Mouse (Mus musculus): ENCODE measurements around the gene Myo9b. TPM values are rescaled to one million over a fixed set of nuclear protein-coding genes. Genes with fewer than 3 reads are reported as not detected.

The Myo9b gene
- total RNA-seq, 2 experiments from 2014 or later, result 32.3 to 34.2 TPM

DNA sequence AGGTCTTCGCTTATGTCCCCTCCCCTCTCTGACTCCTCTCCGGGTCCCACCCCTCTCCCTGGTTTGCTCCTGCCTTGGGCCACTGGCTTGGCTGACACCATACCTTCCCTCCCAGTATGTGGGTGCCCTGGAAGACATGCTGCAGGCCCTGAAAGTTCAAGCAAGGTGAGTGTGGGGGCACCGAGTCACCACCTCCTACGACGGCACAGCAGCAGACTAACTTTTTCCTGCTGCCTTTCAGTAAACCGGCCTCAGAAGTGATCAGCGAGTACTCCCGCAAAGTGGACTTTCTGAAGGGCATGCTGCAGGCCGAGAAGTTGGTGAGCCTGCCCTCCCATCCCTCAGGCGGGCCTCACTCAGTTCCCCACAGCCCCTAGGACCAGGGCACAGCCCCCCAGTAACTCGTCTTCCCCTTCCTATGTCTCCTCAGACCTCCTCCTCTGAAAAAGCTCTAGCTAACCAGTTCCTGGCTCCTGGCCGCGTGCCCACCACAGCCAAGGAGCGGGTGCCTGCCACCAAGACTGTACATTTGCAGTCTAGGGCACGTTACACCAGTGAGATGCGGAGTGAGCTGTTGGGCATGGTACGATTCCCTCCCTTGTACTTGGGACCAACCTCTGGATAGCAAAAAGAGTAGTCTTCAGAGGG lies 95.1 kb downstream of the Myo9b start:
- DNase-seq, result peak; percentile 53

DNA sequence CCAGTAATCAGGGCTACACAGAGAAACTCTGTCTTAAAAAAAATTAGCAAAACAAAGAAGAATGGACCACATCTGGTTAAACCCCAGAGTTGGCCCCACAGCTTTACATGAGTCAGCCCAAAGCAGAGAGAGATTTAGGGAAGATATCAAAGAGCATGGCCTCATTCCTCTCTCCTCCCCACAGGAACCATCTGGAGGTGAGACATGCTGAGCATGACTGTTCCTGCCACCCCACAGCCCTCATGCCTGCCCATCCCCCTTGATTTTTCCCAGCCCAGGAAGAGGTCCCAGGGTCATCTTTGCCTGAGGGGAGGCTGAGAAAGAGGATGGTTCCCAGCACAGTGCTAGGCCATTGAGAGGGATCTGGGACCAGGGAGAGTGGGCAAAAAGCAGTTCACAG lies 95.9 kb downstream of the Myo9b start:
- DNase-seq, result no peak

DNA sequence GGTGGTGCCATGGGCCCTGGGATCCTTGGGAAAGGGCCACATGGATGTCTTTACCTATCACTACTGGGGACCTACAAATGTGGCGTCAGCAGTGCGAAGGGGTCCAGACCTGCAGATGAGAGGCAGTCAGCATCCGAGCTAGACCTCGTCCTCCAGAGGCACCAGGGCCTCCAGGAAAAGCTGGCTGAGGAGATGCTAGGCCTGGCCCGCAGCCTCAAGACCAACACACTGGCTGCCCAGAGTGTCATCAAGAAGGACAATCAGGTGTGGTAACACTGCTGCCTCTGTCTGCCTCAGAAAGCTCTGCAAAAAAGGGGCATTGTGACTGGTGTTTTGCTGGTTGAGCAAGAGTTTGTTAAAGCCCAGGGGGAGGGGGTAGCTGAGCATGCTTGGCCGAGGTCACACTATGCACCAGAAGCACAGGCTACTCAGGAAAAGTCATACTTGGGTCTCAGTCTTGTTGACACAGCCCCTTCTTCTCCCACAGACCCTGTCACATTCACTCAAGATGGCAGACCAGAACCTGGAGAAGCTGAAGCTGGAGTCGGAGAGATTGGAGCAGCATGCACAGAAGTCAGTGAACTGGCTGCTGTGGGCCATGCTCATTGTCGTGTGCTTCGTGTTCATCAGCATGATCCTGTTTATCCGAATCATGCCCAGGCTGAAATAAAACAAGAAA lies 96.7 kb downstream of the Myo9b start:
- no peak for DNase-seq

DNA sequence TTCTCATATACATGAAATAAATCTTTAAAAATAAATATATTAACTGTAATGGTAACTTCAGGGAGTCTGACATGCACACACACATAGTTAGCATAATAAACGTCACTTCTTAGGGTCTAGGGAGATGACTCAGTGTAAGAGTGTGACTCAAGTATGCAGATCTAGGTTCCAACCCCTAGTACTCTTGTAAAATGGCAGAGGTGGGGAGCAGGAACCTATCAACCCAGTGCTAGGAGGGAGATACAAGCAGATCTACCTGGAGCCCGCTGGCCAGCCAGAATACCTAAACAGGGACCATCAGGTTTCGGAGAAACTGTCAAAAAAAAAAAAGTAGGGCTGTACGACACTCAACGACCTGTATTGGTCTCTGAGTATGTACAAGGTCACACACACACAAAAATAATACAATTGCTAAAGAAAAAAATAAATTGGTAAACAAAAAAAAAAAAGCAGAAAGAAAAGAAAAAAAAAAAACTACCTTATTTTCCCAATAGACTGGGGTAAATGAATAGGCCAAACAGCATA lies 98.3 kb downstream of the Myo9b start:
- DNase-seq, result no peak

DNA sequence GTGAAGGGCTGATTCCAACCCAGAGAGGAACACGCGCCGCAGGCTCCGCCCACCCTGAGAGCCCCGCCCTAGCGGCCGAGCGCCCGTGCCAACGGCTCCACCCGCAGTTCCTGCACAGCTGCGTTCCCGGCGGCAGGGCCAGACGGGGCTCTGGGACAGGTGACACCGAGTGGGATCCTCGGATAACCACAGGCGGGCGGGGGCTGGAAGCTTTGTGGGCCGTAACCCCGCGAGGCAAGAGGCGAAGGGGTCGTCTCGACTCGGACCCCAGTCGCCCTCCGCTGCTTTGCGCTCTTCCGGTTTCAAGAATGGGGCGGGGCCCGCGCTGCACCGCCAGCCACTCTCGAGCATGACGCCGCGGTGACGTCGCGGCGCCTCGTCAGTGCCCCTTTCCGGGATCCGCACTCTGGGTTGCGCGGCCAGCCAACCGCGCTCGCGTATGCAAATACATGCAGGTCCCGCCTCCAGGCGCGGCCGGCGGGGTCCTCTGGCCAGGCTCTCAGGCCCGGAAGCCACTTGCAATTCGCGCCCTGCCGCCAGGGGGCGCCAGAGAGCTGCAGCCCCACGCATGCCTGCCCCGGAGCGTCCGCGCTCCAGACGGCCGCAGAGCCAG lies 98.8 kb downstream of the Myo9b start, which contains the start of gene Ocel1:
Gene Ocel1 (plus strand): TSS at position 63 of the 613 bp plus-strand sequence.
- peak; percentile 99 for DNase-seq

DNA sequence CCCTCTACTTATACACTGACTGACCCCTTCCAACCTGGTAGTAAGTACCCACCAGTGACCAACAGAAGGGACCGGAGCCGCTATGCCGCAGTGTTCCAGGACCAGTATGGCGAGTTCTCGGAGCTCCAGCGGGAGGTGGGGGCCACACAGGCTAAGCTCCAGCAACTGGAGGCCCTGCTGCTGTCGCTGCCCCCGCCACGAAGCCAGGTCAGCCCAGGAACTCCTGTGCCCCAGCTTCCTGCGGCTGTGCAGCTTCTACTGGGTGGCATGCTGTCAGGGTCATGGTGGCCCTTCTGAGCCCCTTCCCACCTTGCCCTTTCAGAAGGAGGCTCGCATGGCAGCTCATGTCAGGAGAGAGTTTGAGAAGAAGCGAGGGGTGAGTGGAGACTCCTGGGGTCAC lies 99.9 kb downstream of the Myo9b start:
- no peak for DNase-seq

DNA sequence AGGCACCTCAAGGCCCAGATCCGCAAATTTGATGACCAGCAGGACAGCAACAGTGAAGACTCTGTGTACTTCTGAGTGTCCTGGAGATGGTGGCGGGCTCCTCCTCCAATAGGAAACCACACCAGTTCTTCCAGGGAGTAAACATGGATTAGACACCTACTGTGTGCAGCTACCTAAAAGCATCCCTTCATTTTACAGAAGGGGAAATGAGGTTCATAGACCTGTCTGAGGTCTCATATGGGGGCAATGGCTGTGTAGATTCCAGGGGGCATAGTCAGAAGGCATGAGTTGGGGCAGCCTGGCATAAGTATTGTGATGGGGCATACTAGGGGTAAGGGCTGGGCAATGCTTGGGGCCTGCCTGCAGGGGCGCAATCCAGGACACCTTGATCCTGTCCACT lies 100.5 kb downstream of the Myo9b start:
- no peak for DNase-seq

DNA sequence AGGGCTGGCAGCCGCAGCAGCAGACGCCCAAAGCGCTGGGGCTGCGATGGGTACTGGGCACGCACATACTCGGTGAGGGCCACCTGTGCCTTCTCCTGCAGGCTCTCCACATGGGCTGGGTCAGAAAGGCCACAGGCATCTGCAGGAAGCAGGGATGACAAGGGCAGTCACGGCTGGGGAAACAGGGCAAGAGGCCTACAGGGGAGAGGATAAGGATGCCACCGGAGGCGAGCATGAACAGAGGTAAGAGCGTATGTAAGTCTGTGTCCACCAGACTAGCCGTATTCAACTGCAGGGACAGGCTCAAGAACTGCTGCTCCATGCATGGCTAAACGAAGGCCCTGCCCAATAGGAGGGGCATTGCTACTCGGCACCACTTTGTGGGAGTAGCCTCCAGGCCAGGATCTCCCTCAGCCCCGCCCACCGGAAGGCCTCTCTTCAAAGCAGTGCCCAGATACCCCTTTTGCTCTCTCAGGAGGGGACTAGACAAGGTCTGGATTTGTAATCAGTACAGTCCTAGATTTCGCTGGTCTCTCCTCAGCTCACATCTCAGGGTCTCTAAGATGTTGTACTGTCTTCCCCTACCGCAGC lies 102.2 kb downstream of the Myo9b start:
- DNase-seq, result peak; percentile 60

DNA sequence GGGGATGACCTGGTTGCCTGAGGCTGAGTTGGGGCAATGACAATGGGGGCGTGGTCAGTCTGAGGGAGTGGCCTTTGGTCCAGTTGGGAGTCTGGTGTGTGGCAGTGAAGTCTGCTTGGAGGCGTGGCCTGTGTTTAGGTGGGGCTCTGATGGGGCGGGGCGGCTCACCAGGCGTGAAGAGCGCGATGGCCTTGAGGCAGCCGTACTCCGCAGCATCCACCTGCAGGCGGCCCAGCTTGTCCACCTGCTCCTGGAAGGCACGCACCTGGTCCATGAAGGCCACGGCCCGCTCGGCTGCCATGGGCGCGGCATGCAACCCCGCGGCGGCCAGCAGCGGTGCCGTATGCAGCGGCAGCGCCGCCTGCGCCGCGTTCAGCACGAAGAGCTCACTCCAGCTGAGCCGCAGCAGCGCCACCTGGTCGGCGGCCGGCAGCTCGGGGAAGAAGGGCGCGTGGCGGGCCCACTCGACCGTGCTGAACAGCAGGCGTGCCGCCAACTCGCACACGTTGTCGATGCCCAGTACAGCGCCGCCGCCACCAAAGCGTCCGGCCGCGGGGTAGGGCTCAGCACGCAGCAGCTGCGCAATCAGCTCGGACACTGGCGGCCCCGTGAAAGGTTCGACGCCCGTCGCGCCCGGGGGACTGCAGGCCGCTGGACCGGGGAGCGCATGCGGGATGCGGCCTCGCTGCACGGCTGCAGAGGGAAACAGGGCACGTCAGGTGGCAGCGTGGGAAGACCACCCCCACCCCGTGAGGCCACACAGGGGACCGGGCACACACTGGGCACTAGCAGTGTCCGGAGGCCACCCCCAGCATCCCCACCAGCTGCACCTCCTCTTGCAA lies 103.3 kb downstream of the Myo9b start:
- DNase-seq, result peak; percentile 82

DNA sequence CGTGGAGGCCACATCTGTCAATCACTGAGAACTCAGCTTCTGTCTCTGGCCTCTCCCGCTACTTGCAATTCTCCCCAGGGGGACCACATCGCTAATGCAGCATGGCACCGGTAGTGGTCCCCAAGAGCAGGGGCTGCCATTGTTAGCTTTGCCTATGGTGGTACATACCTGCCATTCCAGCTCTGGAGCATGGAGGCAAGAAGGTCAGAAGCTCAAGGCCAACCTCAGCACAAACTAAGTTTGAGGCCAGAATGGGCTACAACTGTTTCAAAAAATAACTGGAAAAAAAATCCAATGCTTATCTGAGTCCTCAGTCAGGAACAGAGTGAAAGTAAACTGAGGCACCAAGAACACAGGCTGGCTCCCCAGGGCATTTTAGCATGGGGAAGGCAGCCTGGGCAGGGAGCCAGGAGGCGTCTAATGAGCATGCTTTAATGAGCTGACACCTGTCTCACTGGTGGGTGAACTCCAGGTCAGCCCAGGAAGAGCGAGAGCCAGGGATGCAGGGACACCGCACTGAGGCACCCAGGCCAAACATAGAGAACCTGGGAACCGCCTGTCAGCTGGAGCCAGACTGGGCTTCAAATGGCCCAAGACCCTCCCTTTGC lies 104.0 kb downstream of the Myo9b start:
- no peak for DNase-seq

DNA sequence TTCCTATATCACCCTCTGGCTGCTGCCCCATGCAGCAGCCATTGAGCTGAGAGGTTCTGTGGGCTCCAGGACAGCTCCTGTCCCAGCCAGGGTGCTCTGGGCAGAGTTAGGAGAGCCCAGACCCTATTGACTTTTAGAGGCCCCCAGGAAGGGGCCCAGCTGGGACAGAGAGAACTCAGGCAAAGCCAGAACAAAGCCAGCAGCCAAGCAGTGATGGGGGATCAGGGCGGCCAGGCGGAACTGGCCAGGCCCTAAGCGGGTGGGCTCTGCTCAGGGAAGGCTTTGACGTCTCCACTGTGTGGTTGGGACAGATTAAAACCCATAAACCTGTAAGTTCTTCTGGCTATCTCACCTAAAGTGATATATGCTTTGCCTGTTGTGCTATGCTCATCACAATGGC lies 106.5 kb downstream of the Myo9b start:
- DNase-seq, result no peak

DNA sequence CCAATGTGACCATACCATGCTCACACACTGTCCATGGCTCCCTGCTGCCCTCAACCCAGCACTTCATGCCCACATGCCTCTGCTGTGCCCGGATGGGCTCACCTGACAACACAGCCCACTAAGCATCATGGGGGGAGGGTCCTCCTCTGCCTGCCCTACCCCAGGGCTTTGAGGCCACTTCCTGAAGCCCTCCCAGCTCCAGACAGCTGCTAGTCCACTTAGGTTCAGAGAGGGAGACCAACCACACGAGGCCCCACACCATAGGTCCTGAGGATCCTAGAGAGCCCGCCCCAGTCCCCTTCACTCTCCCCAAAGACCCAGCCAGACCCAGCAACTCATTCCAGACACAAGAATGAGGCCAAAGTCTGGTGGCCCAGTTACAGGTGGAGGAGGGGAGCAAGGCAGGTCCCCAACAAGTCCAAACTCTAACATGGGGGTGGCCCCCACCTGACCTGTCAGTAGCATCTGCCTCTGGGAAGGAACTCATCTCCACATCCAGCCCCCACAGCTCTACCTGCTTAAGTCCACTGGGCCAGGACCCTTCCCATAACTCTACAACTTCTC lies 107.1 kb downstream of the Myo9b start:
- no peak for DNase-seq

DNA sequence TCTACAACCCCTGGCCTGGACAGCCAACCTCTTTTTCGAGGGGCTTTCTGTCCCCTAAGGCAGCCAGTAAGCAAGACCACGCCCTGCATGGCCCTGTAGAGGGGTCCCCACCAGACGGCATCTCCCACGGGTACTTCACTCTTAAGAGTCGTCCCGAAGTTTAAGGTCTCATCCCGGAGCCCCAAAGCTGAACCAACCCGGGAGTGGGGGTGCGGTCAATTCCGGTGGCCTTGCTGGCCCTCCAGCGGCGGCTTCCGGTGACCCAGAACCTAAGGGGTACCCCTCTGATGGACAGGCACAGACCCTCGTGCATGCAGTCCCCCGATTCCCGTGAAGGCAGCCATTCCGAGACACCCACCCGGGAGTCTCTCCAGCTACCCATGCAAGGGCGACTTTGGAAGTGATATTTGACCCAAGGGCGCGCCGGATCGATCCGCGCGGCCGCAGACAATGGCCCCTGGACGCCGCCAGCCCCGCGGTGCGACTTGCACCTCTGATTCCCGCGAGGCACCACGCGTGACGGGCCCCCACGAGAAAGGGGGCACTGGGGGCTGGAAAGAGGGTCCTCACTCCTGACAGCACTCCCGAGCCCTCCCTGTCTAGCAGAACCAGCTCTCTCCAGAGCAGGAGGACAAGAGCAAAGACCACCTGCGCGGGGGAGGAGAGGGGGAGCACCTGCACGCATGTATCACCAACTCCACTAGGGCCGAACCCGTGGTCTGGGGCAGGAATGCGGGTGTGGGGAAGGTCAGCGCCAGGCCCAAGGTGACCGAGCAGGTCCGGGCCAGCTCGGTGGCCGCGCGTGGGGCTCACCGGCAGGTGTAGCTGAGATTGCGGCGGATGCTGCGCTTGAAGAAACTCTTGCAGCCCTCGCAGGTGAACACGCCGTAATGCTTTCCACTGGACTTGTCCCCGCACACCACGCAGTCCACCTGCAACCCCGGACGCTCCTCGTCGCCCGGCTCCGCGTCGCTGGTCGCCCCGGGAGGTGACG lies 108.0 kb downstream of the Myo9b start:
- peak; percentile 62 for DNase-seq

DNA sequence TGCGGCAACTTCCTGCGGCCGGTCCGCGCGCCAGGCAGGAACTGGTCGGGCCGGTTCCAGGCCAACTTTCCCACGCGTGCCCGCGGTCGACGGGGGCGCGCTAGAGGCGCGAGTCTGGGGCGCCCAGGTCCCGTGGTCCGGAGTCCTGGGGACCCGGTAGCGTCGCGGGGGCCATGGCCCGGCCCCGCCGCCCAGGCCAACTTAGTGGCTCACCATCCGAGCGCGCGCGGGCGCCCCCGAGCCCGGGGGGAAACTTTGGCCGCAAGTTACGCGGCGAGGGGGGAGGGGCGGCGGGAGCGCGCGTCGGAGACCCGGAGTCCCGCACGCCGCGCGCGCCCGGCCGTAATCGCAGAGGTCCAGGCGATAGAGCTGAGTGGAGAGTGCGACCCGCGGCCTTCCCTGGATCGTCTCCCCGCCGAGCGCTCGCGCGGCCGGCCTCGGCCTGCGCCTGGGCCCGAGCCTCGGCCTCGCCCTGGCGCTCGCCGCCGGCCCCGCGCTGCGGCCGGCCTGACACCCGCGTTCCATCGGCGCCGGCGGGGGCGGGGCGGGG lies 109.0 kb downstream of the Myo9b start, which contains the start of gene Nr2f6:
Gene Nr2f6 (minus strand): TSS at position 540 of the 550 bp plus-strand sequence.
- DNase-seq, result peak; percentile 82

DNA sequence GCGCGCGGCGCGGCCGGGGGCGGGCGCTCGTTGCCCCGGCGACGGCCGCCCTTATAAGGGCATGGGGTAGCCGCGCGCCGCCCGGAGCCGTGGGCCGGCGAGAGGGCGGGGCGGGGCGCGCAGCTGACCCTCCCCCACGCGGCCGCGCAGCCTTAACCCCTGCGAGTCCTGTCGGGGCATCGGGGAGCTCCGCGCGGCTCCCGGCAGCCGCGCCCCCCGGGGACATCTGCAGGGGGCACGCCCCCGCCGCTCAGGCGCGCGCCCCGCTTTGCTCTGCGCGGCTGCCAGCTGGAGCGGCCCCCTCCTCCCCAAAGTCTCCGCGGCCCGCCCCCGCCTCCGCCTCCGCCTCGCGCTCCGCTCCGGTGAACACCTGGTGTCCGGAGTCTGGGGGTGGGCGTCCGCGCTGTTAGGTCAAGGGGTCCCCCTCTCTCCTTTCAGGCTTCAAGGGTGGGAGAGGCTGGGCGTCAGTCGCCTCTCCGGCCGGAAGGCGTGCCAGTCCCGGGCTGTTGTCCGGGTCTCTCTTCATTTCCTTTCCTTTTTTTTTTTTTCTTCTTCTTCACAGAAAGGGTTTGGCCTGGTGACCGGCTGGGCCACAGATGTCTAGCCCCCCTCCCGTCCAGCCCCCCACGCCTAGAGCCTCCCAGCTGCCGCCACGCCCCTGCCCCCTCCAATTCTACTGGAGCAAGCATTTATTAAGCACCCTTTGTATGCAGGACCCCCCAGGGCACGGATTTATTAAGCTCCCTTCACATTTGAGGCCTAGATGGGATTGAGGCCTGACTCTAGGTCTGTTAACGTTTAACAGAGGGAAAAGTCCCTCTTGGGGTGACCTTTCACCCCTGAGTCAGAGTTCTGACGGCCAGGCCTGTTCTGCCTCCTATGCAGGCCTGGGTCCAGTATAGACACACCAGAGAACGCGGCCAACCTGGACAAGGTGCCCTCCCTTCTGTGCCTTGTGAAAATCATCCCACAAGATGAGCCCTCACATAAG lies 109.8 kb downstream of the Myo9b start:
- peak; percentile 94 for DNase-seq

DNA sequence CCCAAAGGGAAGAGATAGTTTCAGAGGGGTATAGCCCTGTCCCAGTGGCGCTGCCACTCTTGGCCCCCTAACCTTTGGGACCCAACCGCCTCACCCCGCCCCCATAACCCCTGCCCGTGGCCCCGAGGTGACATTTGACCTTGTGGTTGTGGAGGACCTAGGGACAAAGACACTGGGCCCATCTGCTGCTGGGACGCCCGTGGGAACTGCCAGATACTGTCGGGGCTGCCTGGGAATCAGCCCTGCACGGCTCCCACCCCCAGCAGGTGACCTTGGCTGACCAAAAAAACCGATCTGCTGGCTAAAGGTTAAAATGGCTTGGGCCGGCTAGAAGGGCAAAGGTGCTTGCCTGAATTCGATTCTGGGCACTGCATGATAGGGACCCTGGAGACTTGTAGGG lies 110.9 kb downstream of the Myo9b start:
- DNase-seq, result peak; percentile 63

DNA sequence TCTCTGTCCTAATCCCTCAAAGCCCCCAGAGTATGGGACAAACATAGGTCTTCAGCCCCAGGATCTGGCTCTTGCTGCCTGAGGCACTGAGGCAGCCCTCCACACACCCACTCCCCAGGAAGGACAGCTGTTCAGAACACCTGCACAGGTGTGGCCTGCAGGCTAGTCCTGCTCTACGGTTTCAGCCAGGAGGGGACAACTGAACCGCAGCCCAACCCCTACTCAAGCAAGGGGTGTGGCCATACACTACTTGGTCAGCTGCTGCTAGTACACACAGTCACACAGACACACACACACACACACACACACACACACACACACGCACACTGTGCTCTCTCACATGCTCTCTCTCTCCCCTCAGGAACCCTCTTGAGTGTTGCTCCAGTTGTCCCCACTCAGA lies 111.3 kb downstream of the Myo9b start:
- no peak for DNase-seq

DNA sequence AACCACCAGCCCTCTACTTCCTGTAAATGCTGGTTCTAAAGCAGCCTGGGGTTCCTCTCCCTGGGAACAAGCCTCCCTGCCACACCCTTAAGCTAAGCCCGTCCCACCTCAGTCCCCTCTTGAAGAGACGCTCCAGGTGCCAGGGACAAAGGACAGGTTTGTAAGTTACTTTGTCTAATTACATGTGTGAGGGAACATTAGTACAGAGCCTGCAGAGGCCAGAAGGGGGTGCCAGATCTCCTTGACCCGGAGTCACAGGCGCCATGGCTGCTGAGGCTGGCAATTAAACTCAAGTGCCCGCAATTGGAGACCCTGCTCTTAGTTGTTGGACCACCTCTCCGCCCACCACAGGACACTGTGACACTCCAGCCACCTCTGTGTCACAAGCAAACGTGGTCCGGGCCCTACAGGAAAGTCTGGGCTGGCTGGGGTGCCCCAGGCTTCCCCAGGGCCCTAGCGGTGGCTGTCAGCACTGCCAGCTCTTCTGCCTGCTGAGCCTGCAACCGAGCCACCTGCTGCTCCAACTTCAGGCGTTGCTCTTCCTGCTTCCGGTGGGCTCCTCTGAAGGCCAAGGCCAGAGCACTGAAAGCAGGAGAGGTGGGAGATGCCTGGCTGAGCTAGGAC lies 112.8 kb downstream of the Myo9b start:
- peak; percentile 14 for DNase-seq
